Mouse (Mus musculus): ENCODE measurements around the gene Prr5l.

The Prr5l gene

DNA sequence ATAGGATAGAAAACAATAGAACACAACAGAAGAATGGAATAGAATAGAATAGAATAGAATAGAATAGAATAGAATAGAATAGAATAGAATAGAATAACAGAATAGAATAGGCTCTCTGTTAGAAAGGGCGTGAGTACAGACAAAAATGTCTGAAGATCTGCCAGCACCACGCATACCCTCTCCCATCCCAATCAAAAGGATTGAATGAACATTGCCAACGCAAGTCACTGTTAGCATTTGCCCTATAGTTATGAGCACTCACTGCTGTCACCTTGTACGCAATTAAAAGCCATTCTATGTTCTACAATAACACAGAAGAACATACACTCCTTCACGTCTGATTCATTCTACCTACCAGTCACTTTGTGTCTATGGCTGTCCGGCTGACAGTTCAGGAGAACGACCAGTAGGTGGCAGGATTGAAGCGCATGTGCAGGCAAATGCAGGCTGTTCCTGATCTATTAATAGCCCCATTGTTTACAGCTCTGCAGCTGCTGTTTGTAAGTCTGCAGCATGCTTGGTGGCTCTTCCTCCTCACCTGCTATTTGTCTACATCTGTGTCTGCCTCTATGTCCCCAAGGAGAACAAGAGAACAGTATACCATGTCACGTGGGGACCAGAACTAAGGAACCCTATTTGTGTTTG, 217.6 kb downstream of the Prr5l start:
- peak; percentile 83 for DNase-seq (ENCODE audit: low read depth, low spot score)
